Mouse (Mus musculus) gastrocnemius, adult 18-20 months (tissue): Measurements from ENCODE around the gene Fam71b. TPM values are rescaled to one million over a fixed set of nuclear protein-coding genes. Genes with fewer than 3 reads are reported as not detected.

Source experiments
- DNase-seq: peaks from one replicate; pipeline ENCODE4 v3.0.0; 2021; ENCODE audit warnings: low spot score
- total RNA-seq, 2 experiments: library from RNA; stranded (reverse); gene quantifications; 2 replicates each; pipeline ENCODE4 v1.2.3; 2021

Gene Fam71b
- total RNA-seq, 2 experiments from 2014 or later: not detected

- no peak for DNase-seq
These were observed 33.8 kb downstream of the Fam71b start for GRCm38 (mm10) chr11:46430123-46430522.

DNA sequence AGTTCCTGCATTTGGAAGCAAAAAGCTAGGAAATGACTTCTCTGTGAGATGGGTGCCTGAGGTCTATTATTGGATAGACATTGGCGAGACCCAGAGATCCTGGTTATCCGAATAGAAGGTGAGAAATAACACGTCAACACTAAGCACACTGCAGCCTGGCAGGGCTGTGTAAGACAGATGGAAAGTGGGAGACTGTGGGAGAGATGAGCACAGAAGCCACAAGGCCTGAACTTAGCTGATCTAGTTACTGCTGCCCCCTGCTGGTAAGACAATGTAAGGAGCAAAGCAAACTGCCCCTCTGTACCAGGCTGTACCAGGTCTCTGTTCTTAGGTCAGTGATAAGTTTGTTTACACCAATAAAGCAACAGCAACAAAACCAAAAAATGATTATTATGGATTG is 34.8 kb downstream of the Fam71b start:
- DNase-seq: peak; percentile 66

DNA sequence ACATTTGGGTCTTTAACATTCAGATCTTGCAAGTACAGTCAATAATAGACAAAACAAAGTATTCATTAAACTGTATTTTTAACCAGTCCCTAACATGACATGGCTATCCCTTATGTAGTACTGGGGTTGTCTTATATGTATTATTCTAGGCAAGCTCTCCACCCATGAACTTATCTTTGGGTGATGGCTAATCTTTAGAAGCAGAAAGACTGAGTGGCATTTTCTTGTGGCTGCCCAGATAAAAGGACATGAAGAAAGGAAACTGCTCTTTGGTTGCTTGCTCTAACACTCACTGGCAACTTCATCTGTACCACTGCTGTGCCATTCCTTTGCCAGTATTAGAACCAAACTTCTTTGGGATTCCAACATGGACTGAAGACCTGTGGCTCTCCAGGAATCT is 39.0 kb downstream of the Fam71b start:
- DNase-seq: no peak

DNA sequence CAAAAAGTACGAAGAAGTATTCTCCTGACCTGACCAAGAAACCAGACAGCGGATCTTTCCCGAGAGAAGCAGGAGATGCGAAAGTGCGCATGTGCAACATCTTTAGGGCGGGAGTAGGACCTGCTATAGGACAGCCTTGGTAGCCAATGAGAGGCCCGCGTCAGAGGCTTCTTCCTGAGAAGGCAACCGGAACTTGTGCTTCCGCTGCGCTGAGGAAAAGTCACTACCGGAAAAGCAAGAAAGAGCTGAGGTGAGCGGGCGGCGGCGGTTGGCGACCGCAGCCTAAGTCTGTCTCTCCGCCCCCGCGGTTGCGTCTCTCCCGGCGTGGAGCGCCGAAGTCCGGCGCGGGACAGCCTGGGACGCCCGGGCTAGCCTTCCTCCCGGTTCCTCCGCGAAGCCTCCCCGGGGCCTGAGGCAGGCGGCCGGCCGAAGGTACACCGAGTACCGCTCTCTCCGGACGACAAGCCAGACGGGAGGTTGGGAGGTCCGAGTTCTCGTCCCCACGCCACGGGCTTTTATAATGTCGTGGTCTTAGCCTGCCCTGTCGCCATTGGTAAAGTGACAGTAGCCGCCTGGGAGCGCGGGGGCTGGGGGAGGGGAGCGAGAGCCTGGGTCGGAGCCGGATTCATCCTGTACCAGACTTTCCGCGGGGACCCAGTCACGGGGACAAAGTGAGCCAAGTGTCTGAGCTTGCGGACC is 40.5 kb downstream of the Fam71b start, which contains the start of gene Med7:
Gene Med7 (plus strand): TSS at position 166 of the 699 bp plus-strand sequence.
- DNase-seq: peak; percentile 96

- no peak for DNase-seq
These were observed 41.2 kb downstream of the Fam71b start for GRCm38 (mm10) chr11:46437459-46438000.

GRCm38 (mm10) chr11:46439005-46439543 is 42.7 kb downstream of the Fam71b start:
- DNase-seq: no peak

GRCm38 (mm10) chr11:46441774-46442173 is 45.4 kb downstream of the Fam71b start:
- no peak for DNase-seq

GRCm38 (mm10) chr11:46443152-46443551 is 46.8 kb downstream of the Fam71b start:
- no peak for DNase-seq

DNA sequence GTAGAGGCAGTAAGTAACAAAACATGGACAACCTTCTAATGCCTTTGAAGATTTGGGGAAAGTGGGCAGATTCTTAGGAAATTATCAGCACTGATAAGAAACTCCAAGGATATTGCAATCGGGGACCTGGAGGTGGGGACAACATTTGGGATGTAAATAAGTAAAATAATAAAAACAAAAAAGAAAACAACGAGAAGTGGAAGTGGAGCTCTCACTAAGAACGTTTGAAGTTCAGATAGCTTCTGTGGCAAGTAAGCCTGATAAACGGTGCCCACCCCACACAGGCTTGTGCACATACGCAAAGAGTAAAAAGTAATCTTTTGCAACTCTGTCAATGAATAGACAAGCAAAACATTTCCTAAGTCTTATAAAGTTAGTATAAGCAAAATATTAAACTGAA is 47.6 kb downstream of the Fam71b start:
- no peak for DNase-seq

DNA sequence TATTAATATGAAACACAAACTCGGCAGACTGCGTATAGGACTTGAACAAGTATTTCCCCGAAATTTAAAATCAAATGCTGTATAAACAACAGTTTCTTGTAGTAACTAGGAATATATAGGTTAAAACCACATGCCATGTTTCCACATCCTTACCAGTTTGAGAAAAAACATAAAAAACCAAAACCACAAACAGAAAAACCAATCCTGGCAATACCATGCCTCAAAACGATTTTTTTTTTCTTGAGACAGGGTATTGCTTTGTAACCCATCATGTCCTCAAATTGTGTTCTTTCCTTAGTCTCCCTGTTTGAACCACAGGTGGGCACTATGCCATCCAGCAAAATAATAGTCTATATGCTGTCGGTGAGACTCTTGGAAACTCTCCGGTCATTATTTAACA is 49.8 kb downstream of the Fam71b start:
- DNase-seq: no peak

- DNase-seq: no peak
These were observed 51.5 kb downstream of the Fam71b start for GRCm38 (mm10) chr11:46447644-46448484.

DNA sequence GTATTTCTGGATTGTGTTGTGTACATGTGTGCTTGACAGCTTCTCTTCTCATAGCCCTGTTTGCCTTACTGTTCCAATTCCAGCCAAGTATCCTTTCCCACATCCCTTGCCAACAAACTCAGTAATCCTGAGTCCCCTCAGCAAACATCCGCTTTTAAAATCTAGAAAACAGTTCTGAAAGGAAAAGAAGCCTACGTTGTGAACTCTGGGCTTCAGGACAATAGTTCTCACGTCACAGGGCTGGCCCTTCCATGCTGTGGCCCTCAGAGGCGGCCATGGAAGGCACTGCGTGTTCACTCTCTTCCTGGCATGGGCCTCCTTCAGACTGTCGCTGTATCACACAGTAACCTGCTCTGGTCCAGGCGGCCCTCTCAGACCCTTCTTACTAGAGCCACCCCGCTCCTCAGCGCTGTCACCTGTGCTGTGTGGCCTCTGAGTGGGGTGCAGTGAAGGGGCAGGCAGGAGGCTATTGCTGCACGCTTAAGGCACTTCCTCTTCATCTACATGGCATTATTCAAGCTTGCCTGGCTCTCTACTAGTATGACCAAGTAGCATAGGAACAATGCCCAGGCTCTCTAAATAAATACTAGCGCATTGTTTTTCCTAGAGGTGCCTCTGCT is 53.2 kb downstream of the Fam71b start:
- no peak for DNase-seq

GRCm38 (mm10) chr11:46454453-46455045 is 58.2 kb downstream of the Fam71b start, which contains the start of gene Havcr2:
Havcr2 (plus strand) TSS chr11:46454935.
- DNase-seq: no peak

Other genes with a start within 250 kb of the Fam71b start
- not detected for gene Nipal4, start 230.1 kb upstream of the Fam71b start, total RNA-seq
- gene Fndc9, start 161.0 kb upstream of the Fam71b start, total RNA-seq: not detected
- 10 to 100 TPM; 12.4 to 14.0 TPM for gene Cyfip2, start 83.7 kb upstream of the Fam71b start, total RNA-seq
- gene Itk, start 7.0 kb upstream of the Fam71b start, total RNA-seq: under 1 TPM in 1 of 2 experiments, not detected in 1; 0.17 TPM
- 10 to 100 TPM; 15.8 to 16.6 TPM for gene Med7, start 40.4 kb downstream of the Fam71b start, total RNA-seq
- not detected for gene Havcr2, start 58.4 kb downstream of the Fam71b start, total RNA-seq
- not detected for gene Gm12169, start 127.7 kb downstream of the Fam71b start, total RNA-seq
- not detected for gene BC053393, start 175.0 kb downstream of the Fam71b start, total RNA-seq
- gene Dppa1, start 232.7 kb downstream of the Fam71b start, total RNA-seq: not detected